Mouse (Mus musculus) left cerebral cortex, postnatal 10 days (tissue): ENCODE data around the gene Igfbp6. TPM values are rescaled to one million over a fixed set of nuclear protein-coding genes. Genes with fewer than 3 reads are reported as not detected.

Experiments used
- DNase-seq, 2 experiments: peaks; one replicate each; pipeline ENCODE4 v3.0.0; 2021 to 2022; ENCODE audit warnings: low spot score in 2 of 2, mixed read lengths in 1 of 2; ENCODE audit errors: extremely low spot score in 1 of 2
- intact Hi-C: fragments of 180-260 bp; cut with DNase I; formaldehyde crosslinking; loops from one replicate; pipeline ENCODE4 v1.15.1; 2025
- total RNA-seq, 2 experiments: library from RNA; stranded (reverse); gene quantifications; 2 replicates each; pipeline ENCODE4 v1.2.3; 2021

Igfbp6 gene
- total RNA-seq = 1 to 10 TPM; 3.1 to 4.1 TPM

DNA sequence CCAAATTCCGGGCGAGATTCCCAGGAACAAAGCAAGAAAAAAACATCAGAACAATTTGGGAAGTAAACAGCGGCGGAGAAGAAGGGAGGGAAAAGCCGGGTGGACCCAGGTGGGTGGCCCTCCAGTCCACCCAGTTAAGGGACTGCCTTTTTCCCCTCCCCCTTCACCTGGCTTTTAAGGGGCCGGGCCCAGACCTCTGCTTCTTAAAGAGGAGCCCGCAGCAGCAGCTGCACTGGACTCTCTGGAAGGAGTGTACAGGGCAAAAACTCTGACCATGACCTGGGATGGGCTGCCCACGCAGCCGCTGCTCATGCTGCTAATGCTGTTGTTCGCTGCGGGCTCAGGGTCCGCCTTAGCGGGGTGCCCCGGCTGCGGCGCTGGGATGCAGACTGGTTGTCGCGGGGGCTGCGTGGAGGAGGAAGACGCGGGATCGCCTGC is at the start of gene Igfbp6:
Igfbp6 (plus strand) TSS at position 89 of the 438 bp plus-strand sequence.
- intact Hi-C loops = loop anchor here (5.0 kb wide), 1 partner anchor 37 kb away; no protein-coding TSS in a partner anchor

GRCm38 (mm10) chr15:102094988-102095387 is 49.2 kb upstream of the Igfbp6 start:
- intact Hi-C loops = loop anchor here (10.0 kb wide), 1 partner anchor 390 kb away; no protein-coding TSS in a partner anchor
- DNase-seq = peak in 1 of 2 experiments; percentile 28

More for the DNA sequence above, at the start of gene Igfbp6:
- no peak for DNase-seq

GRCm38 (mm10) chr15:102097147-102097915 is 46.8 kb upstream of the Igfbp6 start:
- intact Hi-C loops = loop anchor here (10.0 kb wide), 1 partner anchor 387 kb away; no protein-coding TSS in a partner anchor
- DNase-seq = no peak

- DNase-seq = peak in 1 of 2 experiments; percentile 52
- intact Hi-C loops = loop anchor here (10.0 kb wide), 1 partner anchor 387 kb away; no protein-coding TSS in a partner anchor
These were observed 46.1 kb upstream of the Igfbp6 start for GRCm38 (mm10) chr15:102097991-102098555.

GRCm38 (mm10) chr15:102099260-102099659 is 44.9 kb upstream of the Igfbp6 start:
- DNase-seq = no peak
- intact Hi-C loops = loop anchor here (10.0 kb wide), 1 partner anchor 386 kb away; no protein-coding TSS in a partner anchor

DNA sequence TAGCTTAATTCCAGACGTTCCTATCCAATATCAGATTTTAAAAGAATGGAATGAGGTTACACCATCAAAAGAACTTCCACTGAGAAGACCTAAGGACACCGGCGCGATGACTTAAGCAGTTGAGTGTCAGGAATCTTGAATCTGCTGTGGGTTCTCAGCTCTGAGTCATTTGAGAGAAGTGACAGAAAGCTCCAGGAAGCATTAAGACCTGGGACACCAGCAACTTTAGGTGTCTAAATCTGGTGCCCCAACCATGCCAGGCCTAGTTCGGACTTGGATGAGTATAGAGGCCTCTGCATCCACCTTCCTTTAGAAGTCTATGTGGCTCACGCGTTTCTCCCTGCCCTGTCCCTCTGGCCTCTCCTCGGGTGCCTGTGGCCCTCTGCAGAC is 44.4 kb upstream of the Igfbp6 start:
- intact Hi-C loops = loop anchor here (10.0 kb wide), 1 partner anchor 385 kb away; no protein-coding TSS in a partner anchor
- DNase-seq = no peak

GRCm38 (mm10) chr15:102100161-102100981 is 43.8 kb upstream of the Igfbp6 start, which contains the start of gene Tns2:
Tns2 (plus strand) TSS chr15:102100413.
- peak; percentile 54 to 91 for DNase-seq
- intact Hi-C loops = no loop called here

DNA sequence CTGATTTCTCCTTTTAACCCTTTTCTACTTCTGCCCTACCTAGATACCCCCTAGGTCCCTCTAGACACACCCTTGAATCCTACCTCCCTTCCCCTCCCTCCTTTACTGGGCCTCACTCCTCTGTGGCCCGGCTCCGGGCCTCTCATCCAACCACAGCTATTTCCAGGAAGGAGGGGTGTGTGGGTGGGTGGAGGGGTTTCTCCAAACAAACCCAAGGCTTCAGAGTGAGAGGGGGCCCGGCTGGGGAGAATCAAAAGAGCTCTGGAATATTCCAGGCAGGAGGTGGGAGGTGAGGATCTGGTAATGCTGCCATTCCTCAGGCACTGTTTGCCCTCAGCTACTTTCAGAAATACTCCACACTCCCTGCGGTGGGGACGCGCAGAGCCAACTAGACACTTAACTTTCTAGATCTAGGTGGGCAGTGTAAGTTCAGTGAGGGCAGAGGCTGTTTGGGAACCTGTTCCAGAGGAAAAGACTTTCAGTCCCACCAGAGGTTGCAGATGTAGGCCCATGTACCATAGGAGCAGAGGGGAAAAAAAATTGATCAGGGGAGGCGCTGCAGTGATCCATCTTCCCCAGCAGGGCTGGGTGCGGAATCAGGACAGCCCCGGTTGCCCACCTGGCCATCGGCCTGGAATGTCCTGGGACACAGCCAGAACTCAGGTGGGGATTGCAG is 43.0 kb upstream of the Igfbp6 start:
- peak in 1 of 2 experiments; percentile 54 for DNase-seq
- intact Hi-C loops = no loop called here

DNA sequence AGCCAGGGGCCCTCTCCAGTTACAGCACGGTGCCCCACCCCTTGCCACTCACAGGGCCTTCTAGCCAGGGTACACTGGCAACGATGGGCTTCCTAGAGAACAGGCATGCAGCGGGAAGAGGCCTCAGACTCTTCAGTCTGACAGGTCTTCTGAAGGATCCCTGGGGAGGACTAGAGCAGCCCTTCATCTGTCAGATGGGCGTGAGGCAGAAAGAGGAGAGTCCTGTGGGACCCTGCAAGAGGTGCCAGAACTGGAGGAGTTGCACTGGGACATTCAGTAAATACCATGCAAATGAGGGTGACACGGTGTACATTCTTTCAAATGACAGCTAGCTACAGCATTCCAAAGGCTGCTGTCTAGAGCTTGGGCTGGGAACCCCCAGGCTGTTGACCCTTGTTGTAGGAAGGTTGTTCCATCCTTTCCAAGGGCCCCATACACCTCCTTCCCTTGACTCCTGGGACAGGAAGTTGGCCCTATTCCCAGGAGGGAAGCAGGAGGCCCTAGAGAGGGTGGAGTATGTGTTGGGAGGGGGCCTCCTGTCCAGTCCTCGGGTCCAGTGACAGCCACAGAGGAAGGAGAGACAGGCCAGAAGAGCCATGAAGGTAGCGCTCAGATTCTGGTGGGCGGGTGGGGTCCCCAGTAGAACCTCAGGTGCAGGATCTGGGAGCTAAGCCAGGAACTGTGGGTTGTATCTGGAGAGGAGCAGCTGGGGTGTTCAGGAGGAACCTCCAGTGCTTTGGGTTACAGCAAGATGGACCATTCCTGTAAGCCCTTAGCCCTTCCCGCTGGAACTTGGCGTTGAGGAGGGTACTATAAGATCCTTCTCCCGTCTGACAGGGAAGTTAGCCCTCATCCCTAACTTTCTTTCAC is 42.3 kb upstream of the Igfbp6 start:
- intact Hi-C loops = no loop called here
- DNase-seq = peak in 1 of 2 experiments; percentile 77

- intact Hi-C loops = no loop called here
- peak in 1 of 2 experiments; percentile 87 for DNase-seq
These were observed 41.5 kb upstream of the Igfbp6 start for GRCm38 (mm10) chr15:102102548-102103121.

DNA sequence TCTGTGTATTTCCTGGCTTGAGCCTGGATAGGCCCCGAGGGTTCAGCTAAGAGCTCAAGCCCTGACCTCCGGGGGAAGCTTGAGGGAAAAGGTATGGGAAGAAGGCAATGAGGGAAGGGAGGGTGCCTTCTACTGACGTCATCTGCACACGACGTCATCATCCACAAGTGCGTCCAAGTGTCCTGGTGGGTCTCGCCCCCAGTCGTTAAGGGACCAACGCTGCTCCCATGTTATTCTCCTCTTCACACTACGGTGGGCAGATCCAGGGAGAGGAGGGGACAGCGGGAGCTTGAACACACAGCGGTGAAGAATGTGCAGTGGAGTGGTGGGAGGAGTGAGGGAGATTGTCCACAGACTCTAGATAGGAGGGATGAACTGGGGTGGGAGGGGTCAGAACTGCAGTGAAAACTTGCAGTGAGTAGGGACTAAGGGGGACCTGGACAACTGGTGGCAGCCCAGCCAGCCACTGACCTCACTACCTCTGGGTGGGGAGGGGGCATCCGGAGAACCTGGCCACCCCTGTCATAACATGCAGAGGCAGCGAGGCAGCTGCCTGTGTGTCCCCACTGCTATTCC is 40.7 kb upstream of the Igfbp6 start:
- DNase-seq = peak in 1 of 2 experiments; percentile 75
- intact Hi-C loops = no loop called here

GRCm38 (mm10) chr15:102103947-102104555 is 40.1 kb upstream of the Igfbp6 start:
- intact Hi-C loops = no loop called here
- peak in 1 of 2 experiments; percentile 83 for DNase-seq

DNA sequence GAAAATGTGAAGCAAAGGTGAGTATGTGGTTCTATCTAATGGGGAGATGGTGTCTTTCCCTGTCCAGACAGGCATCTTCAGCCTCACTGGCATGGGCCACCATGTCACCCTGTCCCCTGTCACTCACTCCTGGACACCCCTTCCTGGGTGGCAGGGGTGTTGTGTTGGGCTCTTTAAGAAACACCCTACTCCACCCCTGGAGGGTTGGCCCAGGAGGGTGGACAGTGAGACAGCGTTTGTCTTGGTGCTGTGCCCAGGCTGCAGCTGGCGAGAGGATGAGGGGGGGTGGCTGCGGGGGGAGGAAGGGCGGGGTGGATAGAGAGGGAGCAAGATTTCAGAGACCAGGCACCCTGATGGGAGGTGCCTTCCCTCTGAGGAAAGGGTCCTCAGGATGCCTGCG is 38.8 kb upstream of the Igfbp6 start:
- DNase-seq = peak in 1 of 2 experiments; percentile 83
- intact Hi-C loops = loop anchor here (5.0 kb wide), 1 partner anchor 37 kb away; the partner anchor contains the start of gene Igfbp6

DNA sequence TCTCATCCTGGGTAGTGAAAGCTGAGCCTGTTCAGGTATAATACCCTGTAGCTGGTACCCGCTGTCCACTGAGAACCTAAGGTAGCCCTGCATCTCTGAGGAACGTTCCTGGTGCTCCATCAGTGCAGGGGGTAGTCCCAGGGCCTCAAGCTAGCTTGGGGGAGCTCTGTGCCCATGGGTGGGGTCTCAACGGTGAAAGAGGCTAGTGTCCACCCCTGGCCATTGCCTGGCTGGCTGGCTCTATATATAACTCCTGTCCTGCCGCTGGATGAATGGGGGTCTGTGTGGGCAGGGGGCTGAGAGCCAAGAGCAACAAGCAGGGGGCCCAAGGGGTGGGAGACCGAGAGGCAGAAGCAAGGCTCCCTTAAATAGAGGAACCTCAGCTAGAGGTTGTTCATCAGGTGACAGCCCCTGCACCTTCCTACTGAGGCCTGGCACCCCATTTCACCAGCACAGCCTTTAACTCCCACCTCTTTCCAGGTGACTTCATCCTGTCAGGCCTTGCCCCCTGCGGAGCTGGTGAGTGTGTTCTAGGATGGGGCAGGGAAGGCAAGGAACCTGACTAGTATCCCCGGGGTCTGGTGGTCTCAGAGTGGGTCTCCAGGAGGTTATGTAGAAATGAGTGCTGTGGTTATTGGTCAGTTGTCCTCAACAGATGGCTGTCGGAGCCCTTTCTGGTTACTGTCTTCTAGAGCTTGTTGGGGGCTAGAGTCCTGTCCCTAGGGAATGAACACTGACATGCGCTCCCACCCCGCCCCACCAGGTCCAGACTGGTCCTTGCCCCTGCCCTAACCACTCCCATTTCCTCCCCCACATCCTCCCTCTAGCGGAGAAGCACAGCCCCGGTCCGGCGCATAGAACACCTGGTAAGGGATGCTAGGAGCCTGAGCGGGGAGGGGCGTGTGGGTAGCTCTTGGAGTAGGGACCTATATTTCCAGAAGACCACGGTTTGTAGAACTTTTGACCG is 38.1 kb upstream of the Igfbp6 start:
- DNase-seq = peak in 1 of 2 experiments; percentile 65
- intact Hi-C loops = loop anchor here (5.0 kb wide), 1 partner anchor 36 kb away; the partner anchor contains the start of gene Igfbp6
